Mouse (Mus musculus) neural tube, embryonic 14.5 days (tissue): ENCODE results near the gene Tril. TPM values are rescaled to one million over a fixed set of nuclear protein-coding genes. Genes with fewer than 3 reads are reported as not detected.

Source experiments
- ATAC-seq: fragments of 200-750 bp; cut with Nextera tagmentation; 2 replicates; pipeline ENCODE4 v1.8.0; 2017; ENCODE audit warnings: low read depth, mild to moderate bottlenecking, moderate TSS enrichment, moderate library complexity
- H3K27ac ChIP-seq: fragments of 300-500 bp; sonication (generic); 2 replicates; pipeline ENCODE4 v1.5.1; 2014; ENCODE audit warnings: low read depth, mild to moderate bottlenecking, control low read depth, low read length, moderate library complexity, mixed read lengths
- H3K27me3 ChIP-seq: fragments of 300-500 bp; sonication (generic); 2 replicates; pipeline ENCODE4 v1.6.1; 2014; ENCODE audit warnings: low read length; ENCODE audit not compliant: control insufficient read depth, insufficient read depth
- H3K36me3 ChIP-seq: fragments of 300-500 bp; sonication (generic); 2 replicates; pipeline ENCODE4 v1.6.1; 2014; ENCODE audit warnings: low read length, mixed read lengths; ENCODE audit not compliant: control insufficient read depth, insufficient read depth
- H3K4me1 ChIP-seq: fragments of 300-500 bp; sonication (generic); 2 replicates; pipeline ENCODE4 v1.6.1; 2014; ENCODE audit warnings: low read length; ENCODE audit not compliant: control insufficient read depth, insufficient read depth
- H3K4me2 ChIP-seq: fragments of 300-500 bp; sonication (generic); 2 replicates; pipeline ENCODE4 v1.6.1; 2014; ENCODE audit warnings: mild to moderate bottlenecking, low read depth, low read length, control low read depth
- H3K4me3 ChIP-seq: fragments of 300-500 bp; sonication (generic); 2 replicates; pipeline ENCODE4 v1.5.1; 2014; ENCODE audit warnings: low read depth, low read length, control low read depth, mixed read lengths
- H3K9ac ChIP-seq: fragments of 300-500 bp; sonication (generic); replicated peaks from 2 replicates; pipeline ENCODE4 v1.6.1; 2014; ENCODE audit warnings: low read depth, mild to moderate bottlenecking, control low read depth, low read length, mixed read lengths
- H3K9me3 ChIP-seq: fragments of 300-500 bp; sonication (generic); 2 replicates; pipeline ENCODE4 v1.6.1; 2016; ENCODE audit warnings: low read length; ENCODE audit not compliant: control insufficient read depth
- WGBS: fragments of 180-500 bp; shearing (Covaris S2); extraction: QIAGEN DNeasy Blood & Tissue Kit; methylation state at CpG from one replicate; pipeline ENCODE4 v1.1.7; 2014; 5-methylcytosine and 5-hydroxymethylcytosine counted together
- polyA plus RNA-seq: library from polyadenylated mRNA; unstranded; fragments of >200 nt; fragmentation: Nextera tagmentation; extraction: Ambion mirVana; gene quantifications from 2 replicates; pipeline ENCODE4 v1.2.1, GENCODE M21; 2014

Gene Tril
- polyA plus RNA-seq, 1 experiment from 2014 or later = 9.2 TPM

DNA sequence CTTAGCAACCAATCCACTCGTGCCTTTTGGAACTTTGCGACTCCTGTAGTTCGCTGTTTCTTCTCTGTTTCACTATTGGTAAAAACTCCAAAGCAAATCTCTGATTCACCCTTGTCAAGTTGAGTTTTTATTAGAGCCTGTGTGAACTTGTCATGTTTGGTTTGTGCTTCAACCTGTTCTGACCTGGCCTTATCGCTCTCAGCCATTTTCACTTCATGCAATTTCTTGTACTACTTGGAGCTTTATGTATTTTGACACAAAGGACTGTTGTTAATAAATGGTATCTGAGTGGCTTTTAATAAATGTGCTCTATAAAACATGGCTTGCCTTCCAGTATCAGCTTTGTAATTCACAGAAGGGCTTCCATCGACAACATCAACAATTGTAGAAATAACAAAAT is 40.6 kb downstream of the Tril start:
- Histone ChIP-seq H3K9ac (no peak overlapping the region), H3K9me3 (no peaks in the 10 kb centered on the region)
- no peak for ATAC-seq

DNA sequence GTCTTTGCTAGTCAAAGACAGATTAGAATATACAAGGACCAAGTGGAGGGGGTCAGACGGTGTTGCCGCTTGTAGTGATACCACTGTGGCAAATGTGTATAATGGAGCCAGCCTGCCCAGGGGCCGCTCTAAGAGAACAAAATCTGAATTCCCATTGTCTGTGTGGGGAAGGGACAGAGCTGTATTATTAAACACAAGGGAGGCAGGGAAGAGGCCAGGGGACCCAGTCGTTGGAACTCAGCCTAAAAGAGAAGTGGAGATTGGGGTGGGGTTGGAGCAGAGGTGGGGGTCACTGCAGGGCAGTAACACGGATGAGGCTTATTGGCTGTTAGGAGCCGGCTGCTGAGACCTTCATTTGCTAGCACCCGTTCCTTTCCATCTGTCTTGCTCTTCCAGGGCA is 41.1 kb downstream of the Tril start:
- WGBS = 43% methylated on average over 7 of the region's 7 CpGs
- Histone ChIP-seq H3K4me2 (no peak overlapping the region), H3K4me3 (no peak overlapping the region), H3K27me3 (no peaks in the 10 kb centered on the region), H3K9me3 (no peaks in the 10 kb centered on the region), H3K36me3 (no peaks in the 10 kb centered on the region), H3K9ac (no peak overlapping the region), H3K4me1 (no peaks in the 10 kb centered on the region), H3K27ac (no peak overlapping the region)
- no peak for ATAC-seq

More for the DNA sequence above, 40.6 kb downstream of the Tril start:
- no peak overlapping the region for H3K4me2 ChIP-seq
- H3K36me3 ChIP-seq = no peaks in the 10 kb centered on the region
- no peak overlapping the region for H3K4me3 ChIP-seq
- WGBS = 85% methylated on average over 5 of the region's 5 CpGs
- no peaks in the 10 kb centered on the region for H3K4me1 ChIP-seq
- H3K27me3 ChIP-seq = no peaks in the 10 kb centered on the region
- no peak overlapping the region for H3K27ac ChIP-seq

DNA sequence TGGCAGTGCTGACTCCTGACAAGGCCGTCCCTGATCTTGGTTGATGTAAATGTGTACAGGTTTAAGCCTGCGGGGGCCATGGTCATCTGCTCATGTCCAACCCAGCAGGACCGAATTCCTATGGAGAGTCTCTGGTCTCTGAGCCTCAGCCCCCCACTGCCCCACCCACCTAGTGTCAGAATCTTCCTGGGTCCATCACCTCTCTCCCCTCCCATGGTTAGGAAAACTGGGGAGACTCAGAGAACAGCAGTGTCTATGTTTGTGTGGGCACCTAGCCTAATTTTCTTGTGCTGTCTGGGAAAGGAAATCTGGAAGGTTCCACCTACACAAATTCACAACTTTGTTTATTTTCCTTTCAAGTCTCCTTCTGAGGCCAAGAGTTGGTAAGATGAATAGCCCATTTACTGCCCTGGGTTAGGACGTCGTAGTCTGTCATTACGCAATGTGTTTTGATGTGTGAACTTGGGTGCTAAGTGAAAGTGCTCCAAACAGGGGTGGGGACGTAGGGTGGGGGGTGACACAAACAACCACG is 42.1 kb downstream of the Tril start:
- ATAC-seq = no peak
- Histone ChIP-seq H3K9ac (no peak overlapping the region), H3K36me3 (no peaks in the 10 kb centered on the region), H3K27me3 (no peaks in the 10 kb centered on the region), H3K4me3 (no peak overlapping the region), H3K9me3 (no peaks in the 10 kb centered on the region), H3K4me2 (no peak overlapping the region), H3K4me1 (no peaks in the 10 kb centered on the region), H3K27ac (no peak overlapping the region)
- 72% methylated on average over 8 of the region's 8 CpGs for WGBS

DNA sequence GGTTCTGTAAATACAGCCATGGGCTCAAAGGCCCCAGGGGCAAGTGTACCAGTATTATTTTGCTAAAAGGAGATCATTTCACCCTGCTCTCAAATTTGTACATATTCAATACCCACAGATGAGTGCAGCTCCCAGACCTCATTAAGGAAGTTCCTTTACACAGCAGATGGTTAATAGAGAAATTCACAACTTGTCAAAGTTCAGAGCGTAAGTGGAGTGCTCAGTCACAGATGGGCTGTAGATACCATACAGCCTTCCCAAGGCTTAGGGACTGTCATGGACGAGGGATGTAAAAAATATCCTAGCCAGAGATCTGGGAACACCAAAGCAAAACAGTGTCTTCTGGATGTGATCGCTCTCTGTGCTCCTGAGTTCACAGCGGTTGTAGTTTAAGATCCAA is 52.4 kb downstream of the Tril start:
- WGBS = 85% methylated on average over 4 of the region's 4 CpGs
- Histone ChIP-seq H3K9me3 (no peaks in the 10 kb centered on the region), H3K4me1 (no peaks in the 10 kb centered on the region), H3K4me2 (no peak overlapping the region), H3K36me3 (no peaks in the 10 kb centered on the region), H3K4me3 (no peak overlapping the region), H3K27me3 (no peaks in the 10 kb centered on the region), H3K9ac (no peak overlapping the region), H3K27ac (no peak overlapping the region)
- ATAC-seq = no peak

DNA sequence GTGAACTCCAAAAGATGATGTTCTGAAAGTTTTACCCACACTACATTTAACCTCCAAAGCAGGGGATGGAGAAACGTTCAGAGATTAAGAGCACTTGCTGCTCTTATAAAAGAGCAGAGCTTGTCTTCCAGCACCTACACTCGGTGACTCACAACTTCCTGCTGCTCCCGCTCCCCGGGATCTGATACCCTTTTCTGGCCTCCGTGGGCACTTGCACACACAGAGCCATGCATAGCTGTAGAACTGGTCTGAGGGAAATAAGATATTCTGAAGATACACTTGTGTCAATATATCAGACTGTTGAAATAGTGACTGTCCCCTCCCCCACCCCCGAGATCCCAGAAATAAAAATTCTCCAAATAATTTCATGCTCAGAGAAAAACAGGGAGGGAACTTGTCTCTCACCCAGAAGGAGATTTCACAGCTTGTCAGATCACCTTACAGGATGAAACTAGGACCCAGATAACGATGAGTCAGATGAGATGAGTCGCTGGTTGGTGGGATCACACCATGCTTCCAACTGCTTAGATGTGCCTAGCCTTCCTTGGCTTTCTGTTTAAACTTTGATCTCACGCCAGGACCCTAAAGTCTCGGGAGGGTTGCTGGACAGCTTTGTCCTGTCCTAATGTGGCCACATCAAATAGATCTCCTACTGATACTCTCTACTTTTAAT is 54.3 kb downstream of the Tril start:
- 73% methylated on average over 10 of the region's 10 CpGs for WGBS

DNA sequence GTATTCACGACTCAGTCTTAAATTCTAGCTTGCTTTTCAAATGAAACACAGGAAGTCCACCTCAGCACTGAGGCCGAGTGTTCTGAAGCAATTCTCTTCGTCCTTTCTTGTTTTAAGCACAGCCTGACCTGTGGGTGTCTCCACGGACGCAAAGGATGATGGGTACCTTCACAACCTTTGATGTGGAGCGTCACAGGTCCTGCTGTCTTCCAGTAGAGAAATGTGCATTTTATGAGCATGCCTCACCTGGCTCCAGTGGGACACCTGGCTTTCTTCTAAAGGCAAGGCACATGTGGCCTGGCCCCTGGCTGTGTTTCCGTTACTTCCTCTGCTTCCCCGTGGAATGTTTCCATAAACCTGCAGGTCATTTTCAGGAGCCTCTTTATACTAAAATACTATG is 54.9 kb downstream of the Tril start:
- Histone ChIP-seq H3K27ac (no peak overlapping the region), H3K4me1 (peaks cover 5% of the 10 kb centered on the region; the same call in 1 of the 2 replicates), H3K27me3 (no peaks in the 10 kb centered on the region), H3K9ac (no peak overlapping the region), H3K4me3 (no peak overlapping the region), H3K9me3 (no peaks in the 10 kb centered on the region), H3K4me2 (no peak overlapping the region), H3K36me3 (no peaks in the 10 kb centered on the region)
- no peak for ATAC-seq
- 79% methylated on average over 8 of the region's 8 CpGs for WGBS

More for the DNA sequence above, 54.3 kb downstream of the Tril start:
- no peak for ATAC-seq
- H3K9me3 ChIP-seq = no peaks in the 10 kb centered on the region
- H3K4me1 ChIP-seq = no peaks in the 10 kb centered on the region
- no peak overlapping the region for H3K9ac ChIP-seq
- no peak overlapping the region for H3K27ac ChIP-seq
- H3K27me3 ChIP-seq = no peaks in the 10 kb centered on the region
- H3K4me3 ChIP-seq = no peak overlapping the region
- H3K4me2 ChIP-seq = no peak overlapping the region
- H3K36me3 ChIP-seq = no peaks in the 10 kb centered on the region

Other genes with a start within 250 kb of the Tril start
- not detected in 2 replicates for gene Cpvl, start 157.8 kb upstream of the Tril start, polyA plus RNA-seq
- gene Chn2, start 218.7 kb upstream of the Tril start, polyA plus RNA-seq = 23.5 and 30.1 TPM in 2 replicates